Mouse (Mus musculus): ENCODE data around the gene Gpr6. TPM values are rescaled to one million over a fixed set of nuclear protein-coding genes. Genes with fewer than 3 reads are reported as not detected.

Gene Gpr6
- polyA plus RNA-seq, 1 experiment: not detected

DNA sequence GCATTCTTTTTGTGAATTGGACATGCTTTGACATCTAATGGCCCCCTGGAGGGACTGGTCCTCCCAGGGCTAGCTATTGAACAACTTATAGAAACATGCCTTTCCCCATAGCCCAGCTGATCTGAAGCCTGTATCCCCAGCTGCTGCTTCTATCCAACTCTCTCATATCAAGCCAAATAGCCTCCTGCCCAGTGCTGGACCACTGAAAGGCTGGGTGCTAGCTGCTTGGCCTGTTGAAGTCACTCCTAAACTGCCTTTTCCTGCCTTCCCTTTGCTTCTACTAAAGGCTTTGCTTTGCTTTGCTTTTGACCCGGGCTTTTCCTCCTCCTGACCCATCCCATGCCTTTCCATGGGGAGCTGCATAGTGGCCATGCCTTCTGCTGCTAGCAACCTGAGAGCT is 47.7 kb downstream of the Gpr6 start:
- H3K36me3 ChIP-seq (ENCODE audit: control insufficient read depth, insufficient read depth): no peaks in the 10 kb centered on the region
- TF ChIP-seq USF1 (IDR thresholded peaks at IDR 0.05; ENCODE audit: low read depth) (no peak), MYOD1 (IDR thresholded peaks at IDR 0.05; ENCODE audit: control insufficient read depth, insufficient read length, low read depth) (no peak), CTCF (IDR thresholded peaks at IDR 0.05; ENCODE audit: control insufficient read depth, insufficient read depth, insufficient read length) (no peak), CEBPB (IDR thresholded peaks at IDR 0.05; ENCODE audit: low read depth) (no peak), MYOG (IDR thresholded peaks at IDR 0.05; ENCODE audit: control insufficient read depth, extremely low read depth, insufficient read length) (no peak)
- H3K79me3 ChIP-seq (ENCODE audit: low read depth): no peaks in the 10 kb centered on the region
- peaks cover 5% of the 10 kb centered on the region for H3K27me3 ChIP-seq (ENCODE audit: control insufficient read depth, insufficient read depth, insufficient read length)
- no peak overlapping the region for H3K4me3 ChIP-seq (ENCODE audit: insufficient read depth, poor library complexity, severe bottlenecking)
- H3ac ChIP-seq (ENCODE audit: control insufficient read depth, insufficient read length, low read depth): no peak overlapping the region
- no peaks in the 10 kb centered on the region for H3K79me2 ChIP-seq (ENCODE audit: control insufficient read depth, insufficient read depth)

DNA sequence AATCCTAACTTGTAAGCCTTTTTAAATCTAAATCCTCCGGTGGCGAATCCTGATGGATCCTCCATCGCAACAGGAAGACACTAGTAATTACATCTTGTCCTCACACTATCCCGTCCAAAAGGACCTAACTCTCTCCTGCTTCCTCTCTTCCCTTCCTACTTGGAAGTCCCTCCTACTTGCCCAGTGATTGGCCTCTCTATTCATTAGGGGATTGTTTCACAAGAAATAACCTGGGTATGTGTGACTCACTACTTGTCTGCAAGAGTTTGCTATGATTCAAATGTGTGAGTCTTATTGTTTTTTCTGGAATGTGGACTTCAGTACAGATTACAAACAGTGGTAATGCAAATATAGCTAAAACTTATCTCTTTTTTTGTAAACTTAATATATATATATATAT is 49.9 kb downstream of the Gpr6 start:
- Histone ChIP-seq H3K79me2 (ENCODE audit: control insufficient read depth, insufficient read depth) (no peaks in the 10 kb centered on the region), H3ac (ENCODE audit: control insufficient read depth, insufficient read length, low read depth) (no peak overlapping the region), H3K36me3 (ENCODE audit: control insufficient read depth, insufficient read depth) (no peaks in the 10 kb centered on the region), H3K79me3 (ENCODE audit: low read depth) (no peaks in the 10 kb centered on the region), H3K4me3 (ENCODE audit: insufficient read depth, poor library complexity, severe bottlenecking) (no peak overlapping the region), H3K27me3 (ENCODE audit: control insufficient read depth, insufficient read depth, insufficient read length) (peaks cover 8% of the 10 kb centered on the region)
- no peak for TF ChIP-seq CTCF (IDR thresholded peaks at IDR 0.05; ENCODE audit: control insufficient read depth, insufficient read depth, insufficient read length)
- peak; percentile 4 for TF ChIP-seq CEBPB (IDR thresholded peaks at IDR 0.05; ENCODE audit: low read depth)
- TF ChIP-seq FOSL1 (IDR thresholded peaks at IDR 0.05; ENCODE audit: insufficient read depth, low read length, poor library complexity, severe bottlenecking): no peak
- no peak for TF ChIP-seq MAX (IDR thresholded peaks at IDR 0.05)
- TF ChIP-seq MYOD1 (IDR thresholded peaks at IDR 0.05; ENCODE audit: control insufficient read depth, insufficient read length, low read depth): no peak

Other genes with a start within 250 kb of the Gpr6 start
- 9.5 TPM for gene Cdc40, start 189.0 kb downstream of the Gpr6 start, polyA plus RNA-seq (2012; fragmentation: generic; extraction: Trizol)
- gene Wasf1, start 188.8 kb downstream of the Gpr6 start, polyA plus RNA-seq (2012; fragmentation: generic; extraction: Trizol): 9.2 TPM
- 7.8 TPM for gene Fig4, start 231.0 kb upstream of the Gpr6 start, polyA plus RNA-seq (2012; fragmentation: generic; extraction: Trizol)
- gene Ak9, start 231.7 kb upstream of the Gpr6 start, polyA plus RNA-seq (2012; fragmentation: generic; extraction: Trizol): not detected